Mouse (Mus musculus): Measurements from ENCODE around the gene Rnf168.

DNA sequence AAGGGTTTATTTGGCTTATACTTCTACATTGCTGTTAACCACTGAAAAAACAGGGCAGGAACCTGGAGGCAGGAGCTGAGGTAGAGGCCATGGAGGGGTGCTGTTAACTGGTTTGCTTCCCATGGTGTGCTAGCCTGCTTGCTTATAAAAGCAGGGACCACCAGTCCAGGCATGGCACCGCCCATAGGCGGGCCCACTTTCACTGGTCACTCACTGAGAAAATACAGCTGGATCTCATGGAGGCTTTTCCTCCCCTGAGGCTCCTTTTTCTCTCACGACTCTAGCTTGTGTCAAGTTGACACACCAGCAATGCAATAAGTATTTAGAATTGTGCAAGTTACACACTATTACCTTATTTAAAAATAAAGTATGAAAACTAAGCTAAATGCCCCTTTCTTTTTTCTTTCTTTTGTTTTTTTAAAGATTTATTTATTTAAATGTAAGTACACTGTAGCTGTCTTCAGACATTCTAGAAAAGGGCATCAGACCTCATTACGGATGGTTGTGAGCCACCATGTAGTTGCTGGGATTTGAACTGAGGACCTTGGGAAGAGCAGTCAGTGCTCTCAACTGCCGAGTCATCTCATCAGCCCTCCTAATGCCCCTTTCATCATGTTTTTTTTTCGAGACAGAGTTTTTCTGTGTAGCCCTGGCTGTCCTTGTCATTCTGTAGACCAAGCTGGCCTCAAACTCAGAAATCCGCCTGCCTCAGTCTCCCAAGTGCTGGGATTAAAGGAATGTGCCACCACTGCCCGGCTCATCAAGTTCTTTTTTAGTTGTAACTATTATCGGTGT lies 53.8 kb downstream of the Rnf168 start:
- TF ChIP-seq CTCF (IDR thresholded peaks at IDR 0.05; ENCODE audit: low read depth) (no peak), EP300 (IDR thresholded peaks at IDR 0.05; ENCODE audit: low read depth) (no peak)

Data from heart, postnatal 0 days (tissue).